Mouse (Mus musculus) kidney, adult 2 months (tissue): Measurements from ENCODE around the gene Fnbp1l.

Source experiments
- CTCF ChIP-seq: fragments of 200-500 bp; conservative IDR thresholded peaks from 2 replicates; pipeline ENCODE4 v1.5.1; 2011; ENCODE audit warnings: low read depth, mild to moderate bottlenecking, control low read depth, low read length, moderate library complexity, mixed read lengths; ENCODE audit not compliant: insufficient read depth, insufficient read length
- POLR2A ChIP-seq: fragments of 200-500 bp; IDR thresholded peaks from one replicate; pipeline ENCODE4 v1.6.1; 2011; ENCODE audit warnings: low read depth, low read length, control low read depth

DNA sequence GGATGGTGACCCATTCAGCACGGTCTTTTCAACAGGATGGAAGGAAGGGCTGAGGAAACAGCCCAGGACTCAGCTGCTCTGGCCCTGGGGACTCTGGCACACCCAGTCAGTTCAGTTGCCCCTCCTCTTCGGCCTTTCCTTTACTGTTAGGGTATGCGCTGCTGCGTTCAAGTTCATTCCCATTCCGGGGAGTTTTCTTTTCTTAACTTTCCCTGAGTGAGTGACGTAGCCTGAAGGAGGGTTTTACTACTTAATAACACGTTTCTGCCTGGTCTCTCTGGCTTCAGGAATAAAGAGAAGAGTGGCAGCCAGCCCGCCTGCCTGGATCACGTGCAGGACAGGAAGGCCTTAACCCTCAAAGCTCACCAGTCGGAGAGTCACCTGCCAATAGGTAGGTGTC is 108.6 kb downstream of the Fnbp1l start:
- TF ChIP-seq POLR2A: no peak
- no peak for TF ChIP-seq CTCF
